Mouse (Mus musculus): ENCODE results near the gene Mfsd12.

DNA sequence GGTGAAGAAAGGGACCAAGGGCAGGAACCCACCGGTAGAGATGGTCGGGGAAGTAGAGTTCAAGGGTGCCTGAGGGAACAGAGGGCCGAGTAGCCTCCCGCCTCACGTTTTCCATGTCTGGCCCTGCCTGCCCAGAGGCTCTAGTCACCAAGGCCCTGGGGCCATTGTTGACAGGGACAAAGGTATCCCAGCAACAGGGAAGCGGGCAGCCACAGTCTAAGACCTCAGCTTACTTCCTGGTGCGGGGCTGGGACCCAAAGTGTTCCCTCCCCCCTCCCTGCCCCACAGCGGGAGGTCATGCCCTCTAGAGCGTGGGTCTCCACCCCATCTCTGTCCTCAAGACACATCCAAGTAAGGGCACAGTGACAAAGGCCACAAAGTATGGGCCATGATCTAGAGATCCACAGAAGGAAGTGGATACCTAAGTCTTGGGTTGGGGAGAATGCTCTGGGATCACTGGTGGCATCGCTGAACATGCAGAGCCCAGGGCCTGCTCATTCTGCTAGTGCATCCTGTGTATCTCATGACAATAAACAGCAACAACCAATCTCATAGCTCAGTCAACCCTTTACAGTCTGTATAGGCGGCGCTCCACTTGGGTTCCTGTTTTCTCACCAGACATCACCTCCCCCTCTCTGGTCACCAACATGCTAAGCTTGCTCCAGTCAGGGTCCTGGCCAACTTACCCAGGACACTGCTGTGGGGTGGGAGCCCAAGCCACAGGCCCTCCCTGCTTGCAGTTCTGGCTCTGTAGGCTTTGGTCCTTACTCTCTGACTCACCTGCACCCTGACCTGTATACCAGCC, 8.6 kb downstream of the Mfsd12 start, which contains the start of gene 4930404N11Rik:
- TF ChIP-seq CTCF (IDR thresholded peaks at IDR 0.05; ENCODE audit: control insufficient read depth, insufficient read depth, insufficient replicate concordance, low read depth, low read length) (no peak), POLR2A (IDR thresholded peaks at IDR 0.05; ENCODE audit: control insufficient read depth, low read depth, low read length) (peak; percentile 80; the same call in 1 of the 2 replicates)
